Mouse (Mus musculus): ENCODE measurements around the gene Cln6. TPM values are rescaled to one million over a fixed set of nuclear protein-coding genes. Genes with fewer than 3 reads are reported as not detected.

Cln6 gene
- polyA plus RNA-seq, 1 experiment: 14.2 TPM

- H3K79me2 ChIP-seq (ENCODE audit: control insufficient read depth, insufficient read depth): peaks cover 50% of the 10 kb centered on the region
- H3K4me3 ChIP-seq (ENCODE audit: insufficient read depth, poor library complexity, severe bottlenecking): peak within 1 kb of the TSS; percentile 87
- peak within 1 kb of the TSS; percentile 66 for H3ac ChIP-seq (ENCODE audit: control insufficient read depth, insufficient read length, low read depth)
- no peaks in the 10 kb centered on the region for H3K27me3 ChIP-seq (ENCODE audit: control insufficient read depth, insufficient read depth, insufficient read length)
- no peak for TF ChIP-seq CTCF (IDR thresholded peaks at IDR 0.05; ENCODE audit: control insufficient read depth, insufficient read depth, insufficient read length)
- no peak for TF ChIP-seq CEBPB (IDR thresholded peaks at IDR 0.05; ENCODE audit: low read depth)
- no peak for TF ChIP-seq MYOD1 (IDR thresholded peaks at IDR 0.05; ENCODE audit: control insufficient read depth, insufficient read length, low read depth)
- no peak for TF ChIP-seq MYOG (IDR thresholded peaks at IDR 0.05; ENCODE audit: control insufficient read depth, extremely low read depth, insufficient read length)
- no peak for TF ChIP-seq USF1 (IDR thresholded peaks at IDR 0.05; ENCODE audit: low read depth)
- no peak for TF ChIP-seq MAX (IDR thresholded peaks at IDR 0.05)
- TF ChIP-seq FOSL1 (IDR thresholded peaks at IDR 0.05; ENCODE audit: insufficient read depth, low read length, poor library complexity, severe bottlenecking): no peak
- H3K79me3 ChIP-seq (ENCODE audit: low read depth): peaks cover 46% of the 10 kb centered on the region
- peaks cover 4% of the 10 kb centered on the region for H3K36me3 ChIP-seq (ENCODE audit: control insufficient read depth, insufficient read depth)
Measured at GRCm38 (mm10) chr9:62811516-62812121, 27.0 kb upstream of the Cln6 start, which contains the start of gene Fem1b. TSS of gene Fem1b (minus strand) at chr9:62811934.

- Histone ChIP-seq H3K79me3 (ENCODE audit: low read depth) (peaks cover 38% of the 10 kb centered on the region), H3K79me2 (ENCODE audit: control insufficient read depth, insufficient read depth) (peaks cover 42% of the 10 kb centered on the region), H3ac (ENCODE audit: control insufficient read depth, insufficient read length, low read depth) (peak overlapping the region; percentile 10), H3K4me3 (ENCODE audit: insufficient read depth, poor library complexity, severe bottlenecking) (peak overlapping the region; percentile 87), H3K36me3 (ENCODE audit: control insufficient read depth, insufficient read depth) (peaks cover 4% of the 10 kb centered on the region), H3K27me3 (ENCODE audit: control insufficient read depth, insufficient read depth, insufficient read length) (no peaks in the 10 kb centered on the region)
- TF ChIP-seq USF1 (IDR thresholded peaks at IDR 0.05; ENCODE audit: low read depth) (peak; percentile 47), MAX (IDR thresholded peaks at IDR 0.05) (no peak)
Measured at GRCm38 (mm10) chr9:62812216-62813049, 26.2 kb upstream of the Cln6 start.

GRCm38 (mm10) chr9:62814751-62815150, 23.8 kb upstream of the Cln6 start:
- no peaks in the 10 kb centered on the region for H3K27me3 ChIP-seq (ENCODE audit: control insufficient read depth, insufficient read depth, insufficient read length)
- peaks cover 15% of the 10 kb centered on the region for H3K79me3 ChIP-seq (ENCODE audit: low read depth)
- no peak overlapping the region for H3ac ChIP-seq (ENCODE audit: control insufficient read depth, insufficient read length, low read depth)
- TF ChIP-seq USF1 (IDR thresholded peaks at IDR 0.05; ENCODE audit: low read depth) (no peak), MYOG (IDR thresholded peaks at IDR 0.05; ENCODE audit: control insufficient read depth, extremely low read depth, insufficient read length) (no peak), MYOD1 (IDR thresholded peaks at IDR 0.05; ENCODE audit: control insufficient read depth, insufficient read length, low read depth) (no peak)
- H3K4me3 ChIP-seq (ENCODE audit: insufficient read depth, poor library complexity, severe bottlenecking): no peak overlapping the region
- H3K36me3 ChIP-seq (ENCODE audit: control insufficient read depth, insufficient read depth): no peaks in the 10 kb centered on the region
- H3K79me2 ChIP-seq (ENCODE audit: control insufficient read depth, insufficient read depth): peaks cover 19% of the 10 kb centered on the region

GRCm38 (mm10) chr9:62816323-62817098, 22.1 kb upstream of the Cln6 start:
- H3ac ChIP-seq (ENCODE audit: control insufficient read depth, insufficient read length, low read depth): no peak overlapping the region
- no peak for TF ChIP-seq MYOG (IDR thresholded peaks at IDR 0.05; ENCODE audit: control insufficient read depth, extremely low read depth, insufficient read length)
- TF ChIP-seq CEBPB (IDR thresholded peaks at IDR 0.05; ENCODE audit: low read depth): no peak

GRCm38 (mm10) chr9:62817099-62817571, 21.4 kb upstream of the Cln6 start:
- Histone ChIP-seq H3K79me3 (ENCODE audit: low read depth) (no peaks in the 10 kb centered on the region), H3ac (ENCODE audit: control insufficient read depth, insufficient read length, low read depth) (no peak overlapping the region), H3K27me3 (ENCODE audit: control insufficient read depth, insufficient read depth, insufficient read length) (no peaks in the 10 kb centered on the region), H3K4me3 (ENCODE audit: insufficient read depth, poor library complexity, severe bottlenecking) (no peak overlapping the region), H3K79me2 (ENCODE audit: control insufficient read depth, insufficient read depth) (no peaks in the 10 kb centered on the region), H3K36me3 (ENCODE audit: control insufficient read depth, insufficient read depth) (no peaks in the 10 kb centered on the region)
- TF ChIP-seq FOSL1 (IDR thresholded peaks at IDR 0.05; ENCODE audit: insufficient read depth, low read length, poor library complexity, severe bottlenecking) (no peak), CTCF (IDR thresholded peaks at IDR 0.05; ENCODE audit: control insufficient read depth, insufficient read depth, insufficient read length) (no peak), MYOD1 (IDR thresholded peaks at IDR 0.05; ENCODE audit: control insufficient read depth, insufficient read length, low read depth) (peak; percentile 87), MAX (IDR thresholded peaks at IDR 0.05) (no peak), MYOG (IDR thresholded peaks at IDR 0.05; ENCODE audit: control insufficient read depth, extremely low read depth, insufficient read length) (no peak), CEBPB (IDR thresholded peaks at IDR 0.05; ENCODE audit: low read depth) (no peak), USF1 (IDR thresholded peaks at IDR 0.05; ENCODE audit: low read depth) (peak; percentile 92)

More at GRCm38 (mm10) chr9:62816323-62817098, 22.1 kb upstream of the Cln6 start:
- Histone ChIP-seq H3K4me3 (ENCODE audit: insufficient read depth, poor library complexity, severe bottlenecking) (no peak overlapping the region), H3K79me2 (ENCODE audit: control insufficient read depth, insufficient read depth) (peaks cover 1% of the 10 kb centered on the region), H3K36me3 (ENCODE audit: control insufficient read depth, insufficient read depth) (no peaks in the 10 kb centered on the region), H3K27me3 (ENCODE audit: control insufficient read depth, insufficient read depth, insufficient read length) (no peaks in the 10 kb centered on the region), H3K79me3 (ENCODE audit: low read depth) (no peaks in the 10 kb centered on the region)
